Mouse (Mus musculus): ENCODE measurements around the gene Serpinb6b.

The Serpinb6b gene

DNA sequence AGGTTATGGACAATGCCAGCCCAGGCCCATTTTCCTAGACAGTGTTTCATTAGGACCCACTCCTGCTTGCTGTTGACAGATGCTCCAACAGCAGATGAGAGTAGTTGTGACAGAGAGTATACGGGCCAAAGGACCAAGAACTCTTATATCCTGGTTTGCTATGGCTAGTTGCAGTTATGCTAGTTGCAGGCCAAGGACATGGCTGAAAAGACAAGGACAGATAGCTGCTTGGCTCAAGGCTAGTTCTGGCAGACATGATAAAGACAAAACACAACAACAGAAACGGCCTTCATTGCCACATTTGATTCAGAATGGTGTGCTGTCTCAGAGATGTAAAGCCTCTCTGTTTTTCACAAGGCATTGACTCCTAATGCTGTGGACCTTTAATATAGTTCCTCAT is 10.7 kb downstream of the Serpinb6b start:
- DNase-seq, result no peak

- no peak for DNase-seq
Measured at GRCm38 (mm10) chr13:32982556-32983042, 17.6 kb downstream of the Serpinb6b start.

DNA sequence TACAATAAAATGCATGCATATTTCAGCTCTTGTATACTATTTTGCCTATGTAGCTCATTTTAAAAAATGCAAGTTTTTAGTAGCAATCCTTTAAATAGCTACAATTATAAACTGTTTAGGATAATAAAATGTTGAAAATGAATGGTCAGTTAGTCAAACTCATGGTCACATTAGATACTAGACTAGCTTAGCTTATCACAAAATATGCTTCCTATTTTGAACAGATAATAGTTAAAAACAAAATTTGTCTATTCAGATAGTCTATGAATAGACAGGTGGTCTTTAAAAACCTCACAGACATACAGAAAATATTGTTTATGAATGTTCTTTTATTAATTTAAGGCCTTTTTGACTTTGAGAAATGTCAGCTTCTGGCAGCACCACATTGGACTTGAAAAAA is 21.2 kb downstream of the Serpinb6b start:
- no peak for DNase-seq

GRCm38 (mm10) chr13:32993152-32993893 is 28.3 kb downstream of the Serpinb6b start:
- DNase-seq, result no peak

DNA sequence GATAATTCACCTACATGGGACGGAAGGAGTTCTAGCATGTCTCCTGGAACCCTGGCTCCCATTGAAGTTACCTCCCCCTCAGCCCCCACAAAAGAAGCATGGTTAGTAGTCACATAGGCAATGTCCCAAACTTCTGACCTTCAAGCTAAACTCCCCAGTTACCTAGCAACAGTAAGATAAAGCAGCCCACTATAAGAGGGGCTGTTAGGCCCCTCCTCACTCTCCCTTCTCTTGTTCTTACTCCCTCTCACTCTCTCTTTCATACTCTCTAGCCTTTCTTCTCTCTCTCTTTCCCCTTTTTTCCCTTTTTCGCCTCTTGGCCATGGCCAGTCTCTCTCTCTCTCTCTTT is 28.9 kb downstream of the Serpinb6b start:
- DNase-seq, result no peak

- DNase-seq, result no peak
Measured at GRCm38 (mm10) chr13:32995051-32995450, 30.0 kb downstream of the Serpinb6b start.

DNA sequence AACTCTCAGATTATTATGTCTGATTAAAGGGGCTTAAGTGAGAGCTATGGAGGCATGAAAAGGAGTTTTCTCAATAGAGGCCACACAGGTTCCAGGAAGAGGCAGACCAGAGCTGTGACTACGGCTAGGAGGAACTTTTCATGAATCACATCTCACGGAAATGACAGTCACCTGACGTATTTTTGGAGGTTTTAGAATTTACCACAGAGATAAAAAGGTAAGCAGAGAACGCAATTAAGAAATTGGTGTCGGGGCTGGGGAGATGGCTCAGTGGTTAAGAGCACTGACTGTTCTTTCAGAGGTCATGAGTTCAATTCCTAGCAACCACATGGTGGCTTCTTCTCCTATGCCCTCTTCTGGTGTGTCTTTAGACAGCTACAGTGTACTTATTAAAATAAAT is 36.3 kb downstream of the Serpinb6b start:
- DNase-seq, result no peak

GRCm38 (mm10) chr13:33002950-33003349 is 37.9 kb downstream of the Serpinb6b start, which contains the start of gene Serpinb9:
Serpinb9 (plus strand) TSS chr13:33003250.
- no peak for DNase-seq

DNA sequence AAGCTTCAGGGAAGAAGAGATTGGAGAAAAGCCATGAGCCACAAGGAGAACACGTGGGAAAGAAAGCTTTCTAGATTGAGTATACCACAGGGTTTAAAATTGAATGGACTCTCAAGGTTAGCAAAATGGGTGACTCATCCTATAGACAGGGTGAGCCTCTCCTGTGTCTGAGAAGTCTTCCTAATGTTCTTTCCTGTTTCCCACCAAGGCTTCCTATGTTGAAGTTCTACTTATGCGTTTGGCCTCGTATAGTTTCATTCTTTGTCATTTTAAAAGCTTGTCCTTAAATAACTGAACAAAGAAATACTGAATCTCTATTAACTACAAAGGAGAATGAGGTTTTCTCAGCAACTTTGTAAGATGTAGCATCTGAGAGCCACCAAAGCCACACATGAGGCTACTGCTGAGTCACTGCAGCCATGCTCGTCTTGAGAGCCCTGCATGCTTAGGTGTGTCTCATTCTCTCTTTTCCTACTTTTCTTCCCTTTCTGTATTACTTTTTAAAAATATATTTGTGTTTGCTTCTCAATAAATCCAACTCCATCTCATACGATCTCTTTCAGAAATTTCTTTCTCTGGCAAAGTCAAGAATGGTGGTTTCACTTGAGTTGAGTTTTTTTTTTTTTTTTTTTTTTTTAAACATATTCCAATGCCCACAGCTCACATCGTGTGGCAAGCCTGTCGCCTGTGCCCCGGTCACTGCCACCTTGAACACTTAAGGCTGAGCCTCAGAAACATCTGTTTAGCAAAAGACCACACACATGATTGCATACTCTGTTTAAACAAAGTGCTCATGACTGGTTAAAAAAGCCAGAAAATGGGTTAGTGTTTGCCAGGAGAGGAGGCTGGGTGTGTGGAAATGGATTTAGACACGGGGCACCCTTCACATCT is 38.8 kb downstream of the Serpinb6b start:
- DNase-seq, result no peak

- DNase-seq, result peak; percentile 62 to 74
Measured at GRCm38 (mm10) chr13:33004414-33005105, 39.6 kb downstream of the Serpinb6b start.

DNA sequence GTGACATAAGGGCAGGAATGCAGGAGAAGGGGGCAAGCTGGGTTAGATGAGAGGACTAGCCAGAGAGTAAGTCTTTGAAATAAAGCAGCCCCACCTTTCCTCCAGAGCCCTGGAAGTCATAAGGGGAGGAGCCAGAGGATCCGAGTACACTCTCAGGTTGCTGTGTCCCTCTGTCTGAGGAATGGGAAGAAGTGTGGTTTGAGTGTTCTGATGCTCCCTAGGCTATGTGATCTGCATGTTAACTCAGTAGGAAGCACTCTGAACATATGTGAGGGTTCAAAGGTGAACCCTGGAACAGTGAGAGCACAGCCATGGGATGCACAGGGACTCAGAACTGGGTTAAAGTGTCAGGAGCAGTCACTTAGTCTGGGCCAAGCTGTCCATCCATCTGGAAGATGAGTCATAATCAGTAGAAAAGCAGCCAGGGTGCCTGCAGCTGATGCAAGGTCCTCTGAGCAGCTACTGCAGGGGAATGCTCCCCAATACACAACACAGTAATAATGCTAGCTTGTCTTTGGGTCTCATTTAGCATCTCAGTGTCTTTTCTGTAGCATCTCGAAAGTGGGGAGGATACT is 40.6 kb downstream of the Serpinb6b start:
- DNase-seq, result no peak

GRCm38 (mm10) chr13:33006555-33006954 is 41.5 kb downstream of the Serpinb6b start:
- DNase-seq, result no peak

DNA sequence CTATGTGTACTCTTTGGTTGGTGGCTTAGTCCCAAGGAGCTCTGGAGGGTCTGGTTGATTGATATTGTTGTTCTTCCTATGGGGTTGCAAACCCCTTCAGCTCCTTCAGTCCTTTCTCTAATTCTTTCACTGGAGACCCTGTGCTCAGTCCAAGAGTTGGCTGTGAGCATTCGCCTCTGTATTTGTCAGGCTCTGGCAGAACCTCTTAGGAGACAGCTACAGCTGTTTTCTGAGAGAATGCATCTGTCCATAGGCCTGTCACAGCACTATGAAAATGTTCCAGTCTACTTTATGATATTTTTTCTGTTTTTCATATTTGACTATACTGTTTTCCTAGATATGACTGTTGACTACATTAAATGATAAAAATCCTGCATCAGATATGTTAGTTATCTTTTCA is 47.4 kb downstream of the Serpinb6b start:
- DNase-seq, result no peak

GRCm38 (mm10) chr13:33013271-33013670 is 48.3 kb downstream of the Serpinb6b start:
- DNase-seq, result no peak

DNA sequence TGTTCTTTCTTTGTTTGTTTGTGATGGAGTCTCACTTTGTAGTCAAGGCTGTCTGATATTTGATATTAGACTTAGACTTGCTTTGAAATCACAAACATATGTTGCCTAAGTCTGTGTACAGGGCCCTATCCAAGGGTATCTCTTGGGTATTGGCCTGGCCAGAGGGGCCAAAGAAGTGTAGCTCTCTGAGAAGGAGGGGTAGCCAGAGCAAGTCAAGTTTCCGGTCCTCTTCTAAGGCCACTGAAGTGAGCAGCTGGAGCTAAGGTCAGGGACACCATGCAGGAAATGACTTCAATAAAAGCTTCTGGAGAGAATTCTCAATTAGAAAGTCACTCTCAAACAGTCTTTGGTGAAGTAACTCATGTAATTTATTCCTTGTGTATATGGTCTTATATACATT is 57.4 kb downstream of the Serpinb6b start:
- no peak for DNase-seq

DNA sequence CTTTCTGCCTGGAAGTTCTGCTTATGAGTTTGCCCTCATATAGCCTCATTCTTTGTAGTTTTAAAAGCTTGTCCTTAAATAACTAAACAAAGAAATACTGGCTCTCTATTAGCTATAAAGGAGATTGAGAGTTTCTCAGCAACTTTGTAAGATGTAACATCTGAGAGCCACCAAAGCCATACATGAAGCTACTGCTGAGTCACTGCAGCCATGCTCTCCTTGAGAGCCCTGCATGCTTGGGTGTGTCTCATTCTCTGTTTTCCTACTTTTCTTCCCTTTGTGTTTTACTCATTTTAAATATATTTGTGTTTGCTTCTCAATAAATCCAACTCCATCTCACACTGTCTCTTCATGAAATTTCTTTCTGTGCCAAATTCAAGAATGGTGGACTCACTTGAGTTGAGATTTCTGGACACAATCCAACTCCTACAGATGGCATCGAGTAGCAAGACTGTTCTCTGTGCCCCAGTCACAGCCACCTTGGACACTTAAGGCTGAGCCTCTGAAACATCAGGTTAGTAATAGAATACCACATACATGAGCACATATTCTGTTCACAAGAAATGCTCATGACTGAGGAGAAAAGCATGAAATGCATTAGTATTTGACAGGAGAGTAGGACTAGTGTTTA is 61.5 kb downstream of the Serpinb6b start:
- no peak for DNase-seq

DNA sequence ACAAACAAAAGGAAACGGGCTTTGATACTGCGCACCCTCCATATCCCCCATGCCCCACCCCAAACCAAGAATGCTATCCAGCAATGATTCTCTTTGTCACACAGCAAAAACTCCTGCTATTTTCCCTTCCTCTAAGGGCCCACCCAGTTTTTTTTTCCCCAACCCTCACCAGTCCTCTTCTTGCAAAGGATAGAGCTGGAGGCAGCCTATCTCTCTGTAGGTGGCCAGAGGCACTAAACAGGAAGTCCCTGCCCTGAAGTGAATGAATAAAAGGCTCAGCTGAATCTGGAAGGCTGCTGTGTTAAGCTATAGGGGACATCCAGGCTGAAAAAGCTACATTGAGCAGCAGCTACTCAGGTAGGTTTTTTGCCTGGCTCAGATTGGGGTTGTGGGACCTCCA is 62.2 kb downstream of the Serpinb6b start, which contains the start of gene Serpinb9b:
TSS of gene Serpinb9b (plus strand) at position 173 of the 400 bp plus-strand sequence.
- DNase-seq, result no peak

- no peak for DNase-seq
Measured at GRCm38 (mm10) chr13:33028146-33028545, 63.1 kb downstream of the Serpinb6b start.

- DNase-seq, result no peak
Measured at GRCm38 (mm10) chr13:33028550-33028949, 63.5 kb downstream of the Serpinb6b start.
